Mouse (Mus musculus) hindbrain, embryonic 13.5 days (tissue): Measurements from ENCODE around the gene Aldh1a1. TPM values are rescaled to one million over a fixed set of nuclear protein-coding genes. Genes with fewer than 3 reads are reported as not detected.
"Not testable (repeated sequence)": the region's sequence is repeated elsewhere in the genome, so short reads cannot be mapped to it uniquely, and the experiment has no call there.

Experiments
- ATAC-seq: fragments of 200-750 bp; cut with Nextera tagmentation; 2 replicates; pipeline ENCODE4 v1.8.0; 2017; ENCODE audit warnings: moderate TSS enrichment; ENCODE audit not compliant: low FRiP score
- H3K27ac ChIP-seq: fragments of 300-500 bp; sonication (generic); 2 replicates; pipeline ENCODE4 v1.5.1; 2015; ENCODE audit warnings: inconsistent platforms, mild to moderate bottlenecking, moderate library complexity
- H3K27me3 ChIP-seq: fragments of 300-500 bp; sonication (generic); 2 replicates; pipeline ENCODE4 v1.6.1; 2015; ENCODE audit warnings: mild to moderate bottlenecking, inconsistent platforms
- H3K36me3 ChIP-seq: fragments of 300-500 bp; sonication (generic); 2 replicates; pipeline ENCODE4 v1.6.1; 2015; ENCODE audit warnings: mild to moderate bottlenecking, inconsistent platforms
- H3K4me1 ChIP-seq: fragments of 300-500 bp; sonication (generic); replicated peaks from 2 replicates; pipeline ENCODE4 v1.6.1; 2015; ENCODE audit warnings: inconsistent platforms
- H3K4me2 ChIP-seq: fragments of 300-500 bp; sonication (generic); 2 replicates; pipeline ENCODE4 v1.6.1; 2015; ENCODE audit warnings: inconsistent platforms, mild to moderate bottlenecking, moderate library complexity
- H3K4me3 ChIP-seq: fragments of 300-500 bp; sonication (generic); 2 replicates; pipeline ENCODE4 v1.5.1; 2015; ENCODE audit warnings: mild to moderate bottlenecking, inconsistent platforms
- H3K9ac ChIP-seq: fragments of 300-500 bp; sonication (generic); 2 replicates; pipeline ENCODE4 v1.6.1; 2015; ENCODE audit warnings: mild to moderate bottlenecking, inconsistent platforms
- H3K9me3 ChIP-seq: fragments of 300-500 bp; sonication (generic); 2 replicates; pipeline ENCODE4 v1.6.1; 2016; ENCODE audit warnings: inconsistent platforms
- WGBS: fragments of 180-500 bp; shearing (Covaris S2); methylation state at CpG from one replicate; pipeline ENCODE4 v1.1.7; 2015; 5-methylcytosine and 5-hydroxymethylcytosine counted together
- polyA plus RNA-seq: library from polyadenylated mRNA; unstranded; fragments of >200 nt; fragmentation: Nextera tagmentation; extraction: Ambion mirVana; gene quantifications from 2 replicates; pipeline ENCODE4 v1.2.1, GENCODE M21; 2015

The Aldh1a1 gene
- polyA plus RNA-seq, 1 experiment from 2014 or later, result 1.3 TPM

- no peak overlapping the region for H3K27ac ChIP-seq
- no peaks in the 10 kb centered on the region for H3K27me3 ChIP-seq
- H3K36me3 ChIP-seq, result no peaks in the 10 kb centered on the region
- no peak overlapping the region for H3K4me2 ChIP-seq
- H3K9me3 ChIP-seq, result no peaks in the 10 kb centered on the region
- H3K4me1 ChIP-seq, result no peaks in the 10 kb centered on the region
- H3K9ac ChIP-seq, result no peak overlapping the region
- no peak for ATAC-seq
- H3K4me3 ChIP-seq, result no peak overlapping the region
- WGBS, result 97% methylated on average over 3 of the region's 3 CpGs
Observed at GRCm38 (mm10) chr19:20516481-20516880, 24.0 kb downstream of the Aldh1a1 start.

DNA sequence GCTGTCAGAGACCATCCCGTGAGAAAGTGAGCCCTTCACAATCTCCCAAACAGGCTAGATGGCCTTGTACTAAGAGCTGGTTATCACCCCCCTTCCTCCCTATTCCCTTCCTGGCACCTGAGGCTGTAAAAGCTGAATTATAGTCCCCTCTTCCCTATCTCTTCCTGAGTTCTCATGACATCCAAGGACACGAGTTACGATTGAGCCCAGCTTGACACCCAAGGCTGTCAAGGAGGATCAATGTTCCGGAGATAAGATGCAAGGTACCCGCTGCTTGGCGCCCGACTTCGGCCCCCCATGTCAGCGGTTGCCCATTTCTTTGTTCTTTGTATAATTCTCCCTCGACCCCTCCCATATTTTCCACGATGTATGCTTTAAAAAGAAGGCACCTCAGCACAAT, 36.6 kb downstream of the Aldh1a1 start:
- H3K36me3 ChIP-seq, H3K9me3 ChIP-seq, ATAC-seq, H3K4me2 ChIP-seq, H3K9ac ChIP-seq, H3K27me3 ChIP-seq, H3K27ac ChIP-seq, H3K4me3 ChIP-seq, H3K4me1 ChIP-seq: not testable (repeated sequence)
- WGBS, result 92% methylated on average over 11 of the region's 11 CpGs

DNA sequence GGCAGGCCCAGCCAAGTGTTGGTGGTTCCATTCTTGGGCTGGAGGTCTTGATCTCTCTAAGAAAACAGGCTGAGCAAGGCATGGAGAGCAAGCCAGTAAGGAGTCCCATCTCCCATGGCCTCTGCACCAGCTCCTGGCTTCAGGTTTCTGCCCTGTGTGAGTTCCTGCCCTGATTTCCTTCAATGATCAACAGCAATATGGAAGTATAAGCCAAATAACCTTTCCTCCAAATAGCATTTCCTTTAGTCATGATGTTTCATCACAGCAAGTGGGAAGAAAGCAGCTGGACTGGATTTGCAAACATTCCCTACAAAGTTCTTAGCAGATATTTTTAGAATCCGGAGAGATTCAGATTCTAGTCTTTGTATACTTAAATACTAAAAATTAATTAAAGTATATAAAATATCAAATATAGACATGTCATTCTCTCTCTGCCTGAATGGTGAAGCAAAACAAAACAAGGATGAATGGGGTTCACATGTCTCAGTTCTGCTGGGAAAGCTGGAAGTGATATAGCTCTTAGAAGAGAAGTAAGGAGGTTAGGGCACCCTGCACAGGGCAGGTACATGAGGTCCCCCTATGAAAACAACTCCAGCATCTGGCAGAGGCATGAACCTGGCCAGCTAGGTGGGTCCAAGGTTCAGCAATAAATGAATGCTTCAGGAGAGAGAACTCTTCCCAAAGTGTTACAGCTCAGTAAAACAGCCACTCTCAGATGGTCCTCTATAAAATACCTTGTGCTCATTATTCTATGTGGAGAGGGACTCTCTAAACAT, 37.6 kb downstream of the Aldh1a1 start:
- Histone ChIP-seq H3K4me1 (no peaks in the 10 kb centered on the region), H3K4me3 (no peak overlapping the region), H3K9ac (no peak overlapping the region), H3K4me2 (no peak overlapping the region), H3K27ac (no peak overlapping the region), H3K9me3 (no peaks in the 10 kb centered on the region), H3K36me3 (no peaks in the 10 kb centered on the region), H3K27me3 (no peaks in the 10 kb centered on the region)
- ATAC-seq, result no peak
- WGBS, result 93% methylated on average over 1 of the region's 1 CpGs

DNA sequence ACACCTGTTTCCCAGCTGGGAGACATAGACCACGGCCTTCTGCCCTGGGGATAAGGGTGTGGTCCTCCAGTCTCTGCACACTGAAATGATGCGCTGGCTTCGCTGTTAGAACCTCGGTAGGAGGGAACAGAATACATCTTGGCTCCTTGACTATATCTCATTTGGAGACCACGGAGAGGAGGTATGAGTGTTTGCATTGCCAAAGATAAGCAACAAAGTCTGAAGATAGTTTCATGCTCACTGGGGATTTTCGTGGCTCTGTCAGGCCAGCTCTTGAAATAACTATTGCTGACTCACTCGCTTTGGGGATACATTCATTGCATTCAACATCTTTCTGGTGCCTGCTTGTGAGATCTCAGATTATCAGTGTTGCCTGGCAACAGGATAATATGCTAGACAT, 44.0 kb downstream of the Aldh1a1 start:
- Histone ChIP-seq H3K4me2 (no peak overlapping the region), H3K4me3 (no peak overlapping the region), H3K27me3 (no peaks in the 10 kb centered on the region), H3K36me3 (no peaks in the 10 kb centered on the region), H3K4me1 (no peaks in the 10 kb centered on the region), H3K9ac (no peak overlapping the region), H3K9me3 (no peaks in the 10 kb centered on the region), H3K27ac (no peak overlapping the region)
- WGBS, result 83% methylated on average over 7 of the region's 7 CpGs
- no peak for ATAC-seq

DNA sequence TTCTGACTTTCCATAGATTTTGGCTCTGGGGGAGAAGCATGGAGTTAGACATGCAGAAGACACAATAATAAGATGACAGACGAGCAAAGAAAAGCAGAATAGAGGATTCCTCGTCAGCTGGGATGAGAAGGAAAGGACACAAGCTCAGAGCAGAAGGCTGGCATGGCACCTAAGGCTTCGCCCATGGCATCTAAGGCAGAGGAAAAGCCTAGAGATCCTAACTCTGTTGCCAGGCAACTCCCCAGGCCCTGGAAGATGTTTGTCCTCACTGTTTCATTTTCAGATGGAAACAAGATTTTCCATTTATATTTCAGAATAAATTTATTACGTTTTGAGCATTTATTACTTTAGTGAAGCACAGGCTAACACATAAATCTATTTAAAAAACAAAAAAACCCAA, 48.5 kb downstream of the Aldh1a1 start:
- no peaks in the 10 kb centered on the region for H3K36me3 ChIP-seq
- no peak overlapping the region for H3K4me3 ChIP-seq
- WGBS, result 63% methylated on average over 4 of the region's 4 CpGs
- no peak for ATAC-seq
- H3K9ac ChIP-seq, result no peak overlapping the region
- no peak overlapping the region for H3K27ac ChIP-seq
- H3K4me2 ChIP-seq, result no peak overlapping the region
- H3K9me3 ChIP-seq, result no peaks in the 10 kb centered on the region
- no peaks in the 10 kb centered on the region for H3K27me3 ChIP-seq
- no peaks in the 10 kb centered on the region for H3K4me1 ChIP-seq

DNA sequence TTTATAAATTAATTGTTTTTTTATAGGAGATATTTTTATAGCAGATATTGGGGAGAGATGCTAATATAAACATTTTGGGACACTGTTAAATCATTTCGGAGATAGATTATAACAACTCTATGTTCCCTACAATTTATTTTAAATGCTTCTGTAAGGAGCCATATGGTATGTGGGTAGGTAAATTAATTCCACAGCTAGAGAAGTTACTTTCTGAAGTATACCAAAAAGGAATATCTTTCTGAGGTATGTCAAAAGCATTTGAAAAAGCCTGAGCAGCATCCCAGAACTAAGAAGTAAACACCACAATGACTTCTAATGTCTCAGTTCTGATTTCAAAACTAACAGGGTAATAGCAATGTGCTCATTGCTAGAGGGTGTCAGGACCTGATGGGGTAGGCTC, 49.4 kb downstream of the Aldh1a1 start:
- H3K36me3 ChIP-seq, result no peaks in the 10 kb centered on the region
- H3K9ac ChIP-seq, result no peak overlapping the region
- 92% methylated on average over 1 of the region's 1 CpGs for WGBS
- no peak for ATAC-seq
- no peak overlapping the region for H3K27ac ChIP-seq
- no peak overlapping the region for H3K4me2 ChIP-seq
- no peaks in the 10 kb centered on the region for H3K4me1 ChIP-seq
- H3K27me3 ChIP-seq, result no peaks in the 10 kb centered on the region
- H3K9me3 ChIP-seq, result no peaks in the 10 kb centered on the region
- no peak overlapping the region for H3K4me3 ChIP-seq

DNA sequence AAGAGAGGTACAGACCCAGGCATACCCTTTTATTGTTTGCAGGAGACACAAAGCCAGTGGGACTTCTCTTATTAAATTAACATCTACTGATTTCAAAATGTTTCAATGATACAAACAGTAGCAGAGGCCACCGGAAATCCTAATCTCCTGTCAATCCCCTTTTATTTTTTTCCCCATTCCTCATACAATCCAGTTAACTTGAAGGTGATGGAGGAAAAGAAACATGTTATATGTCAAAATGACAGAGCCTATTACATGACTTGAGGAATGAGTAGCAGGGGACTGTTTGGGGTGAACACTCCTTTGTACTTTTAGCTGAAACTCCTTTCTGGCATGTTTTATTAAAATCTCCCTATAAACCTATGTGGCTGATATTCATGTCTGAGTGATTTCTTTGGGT, 51.3 kb downstream of the Aldh1a1 start:
- Histone ChIP-seq H3K27ac (no peak overlapping the region), H3K4me2 (no peak overlapping the region), H3K36me3 (no peaks in the 10 kb centered on the region), H3K4me3 (no peak overlapping the region), H3K9me3 (no peaks in the 10 kb centered on the region), H3K4me1 (no peaks in the 10 kb centered on the region), H3K9ac (no peak overlapping the region), H3K27me3 (no peaks in the 10 kb centered on the region)
- no peak for ATAC-seq
- 54% methylated on average over 1 of the region's 1 CpGs for WGBS

- no peaks in the 10 kb centered on the region for H3K36me3 ChIP-seq
- no peak overlapping the region for H3K27ac ChIP-seq
- H3K4me3 ChIP-seq, result no peak overlapping the region
- no peaks in the 10 kb centered on the region for H3K9me3 ChIP-seq
- no peak for ATAC-seq
- no peak overlapping the region for H3K4me2 ChIP-seq
- no peaks in the 10 kb centered on the region for H3K27me3 ChIP-seq
- H3K4me1 ChIP-seq, result no peaks in the 10 kb centered on the region
- 96% methylated on average over 1 of the region's 1 CpGs for WGBS
- H3K9ac ChIP-seq, result no peak overlapping the region
Observed at GRCm38 (mm10) chr19:20544941-20545340, 52.4 kb downstream of the Aldh1a1 start.

DNA sequence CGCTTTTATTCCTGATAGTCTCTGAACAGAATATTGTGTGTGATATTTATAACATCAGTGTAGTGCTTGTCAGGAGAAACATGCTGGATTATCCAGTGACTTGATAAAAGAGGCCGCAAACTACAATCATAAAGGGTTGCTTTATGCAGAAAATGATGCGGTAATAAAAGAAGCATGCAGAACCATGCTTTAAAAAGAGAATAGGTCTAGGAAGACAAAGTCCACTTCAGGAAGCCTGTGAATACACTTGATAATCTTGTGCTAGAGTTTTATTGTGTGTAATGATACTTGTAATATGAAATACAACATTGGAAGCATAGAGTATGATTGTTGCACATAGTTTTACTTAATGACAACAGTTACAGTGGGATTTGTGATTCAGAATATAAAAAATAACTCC, 54.5 kb downstream of the Aldh1a1 start:
- Histone ChIP-seq H3K4me2 (no peak overlapping the region), H3K36me3 (no peaks in the 10 kb centered on the region), H3K4me3 (no peak overlapping the region), H3K27me3 (no peaks in the 10 kb centered on the region), H3K27ac (no peak overlapping the region), H3K4me1 (no peaks in the 10 kb centered on the region), H3K9me3 (no peaks in the 10 kb centered on the region), H3K9ac (no peak overlapping the region)
- WGBS, result 90% methylated on average over 3 of the region's 3 CpGs
- no peak for ATAC-seq

DNA sequence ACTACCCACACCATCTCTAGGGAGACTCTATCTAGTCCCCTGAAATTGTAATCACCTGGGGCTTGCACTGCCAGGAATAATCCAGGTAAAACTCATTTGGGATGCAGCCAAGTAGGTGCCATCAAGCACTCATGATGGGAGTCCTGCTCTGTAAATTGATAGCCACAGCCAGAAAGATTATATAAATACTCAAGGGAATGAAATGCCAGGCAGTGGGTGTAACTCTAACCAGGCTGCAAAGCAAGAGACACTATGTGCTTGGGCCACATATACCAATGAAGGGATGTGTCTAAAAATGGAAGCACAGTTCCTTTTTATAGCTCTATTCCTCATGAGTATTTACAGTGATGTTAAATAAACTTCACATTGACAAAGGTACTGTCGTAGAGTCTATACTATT, 56.9 kb downstream of the Aldh1a1 start:
- 94% methylated on average over 1 of the region's 1 CpGs for WGBS
- ATAC-seq, result no peak
- H3K27me3 ChIP-seq, result no peaks in the 10 kb centered on the region

GRCm38 (mm10) chr19:20555365-20555764, 62.9 kb downstream of the Aldh1a1 start:
- Histone ChIP-seq H3K4me2 (no peak overlapping the region), H3K36me3 (no peaks in the 10 kb centered on the region), H3K4me1 (no peaks in the 10 kb centered on the region), H3K9ac (no peak overlapping the region), H3K27ac (no peak overlapping the region), H3K27me3 (no peaks in the 10 kb centered on the region), H3K4me3 (no peak overlapping the region), H3K9me3 (no peaks in the 10 kb centered on the region)
- WGBS, result 88% methylated on average over 1 of the region's 1 CpGs
- ATAC-seq, result no peak

More for the DNA sequence above, 56.9 kb downstream of the Aldh1a1 start:
- Histone ChIP-seq H3K4me3 (no peak overlapping the region), H3K9ac (no peak overlapping the region), H3K36me3 (no peaks in the 10 kb centered on the region), H3K9me3 (no peaks in the 10 kb centered on the region), H3K27ac (no peak overlapping the region), H3K4me2 (no peak overlapping the region), H3K4me1 (no peaks in the 10 kb centered on the region)

- 86% methylated on average over 4 of the region's 4 CpGs for WGBS
- H3K4me1 ChIP-seq, result no peaks in the 10 kb centered on the region
- no peak for ATAC-seq
Observed at GRCm38 (mm10) chr19:20557211-20557610, 64.7 kb downstream of the Aldh1a1 start.

GRCm38 (mm10) chr19:20558069-20558468, 65.6 kb downstream of the Aldh1a1 start:
- H3K4me1 ChIP-seq, result no peaks in the 10 kb centered on the region
- no peak for ATAC-seq
- no peak overlapping the region for H3K4me3 ChIP-seq
- no peak overlapping the region for H3K9ac ChIP-seq
- no peaks in the 10 kb centered on the region for H3K9me3 ChIP-seq
- no peaks in the 10 kb centered on the region for H3K36me3 ChIP-seq
- no peak overlapping the region for H3K4me2 ChIP-seq
- H3K27me3 ChIP-seq, result no peaks in the 10 kb centered on the region
- 92% methylated on average over 3 of the region's 3 CpGs for WGBS
- H3K27ac ChIP-seq, result no peak overlapping the region

More at GRCm38 (mm10) chr19:20557211-20557610, 64.7 kb downstream of the Aldh1a1 start:
- Histone ChIP-seq H3K4me2 (no peak overlapping the region), H3K27ac (no peak overlapping the region), H3K36me3 (no peaks in the 10 kb centered on the region), H3K27me3 (no peaks in the 10 kb centered on the region), H3K9me3 (no peaks in the 10 kb centered on the region), H3K9ac (no peak overlapping the region), H3K4me3 (no peak overlapping the region)
